Mouse (Mus musculus) lung, adult 10 weeks (tissue): ENCODE results near the gene Pfdn6. TPM values are rescaled to one million over a fixed set of nuclear protein-coding genes. Genes with fewer than 3 reads are reported as not detected.

Experiments used
- polyA plus RNA-seq: library from polyadenylated mRNA; stranded (reverse); fragments of 350-450 nt; fragmentation: Illumina TruSeq; extraction: RNeasy Lipid Tissue Mini Kit (QIAGEN cat#74804); gene quantifications from one replicate; pipeline ENCODE4 v1.2.3, GENCODE M21; 2014; ENCODE audit warnings: low read depth, low replicate concordance; ENCODE audit not compliant: insufficient read depth

Pfdn6 gene
- 90.6 TPM for polyA plus RNA-seq

GRCm38 (mm10) chr17:33940206-33940805 lies at the start of gene Pfdn6, which contains the start of gene Wdr46:
Gene Pfdn6 (minus strand): TSS chr17:33940343.
Gene Wdr46 (plus strand): TSS chr17:33940660.

GRCm38 (mm10) chr17:33955555-33956214 lies 15.5 kb upstream of the Pfdn6 start, which contains the start of the genes Vps52 and Rps18:
Gene Vps52 (plus strand): TSS chr17:33955812.
Gene Rps18 (minus strand): TSS chr17:33956001.

DNA sequence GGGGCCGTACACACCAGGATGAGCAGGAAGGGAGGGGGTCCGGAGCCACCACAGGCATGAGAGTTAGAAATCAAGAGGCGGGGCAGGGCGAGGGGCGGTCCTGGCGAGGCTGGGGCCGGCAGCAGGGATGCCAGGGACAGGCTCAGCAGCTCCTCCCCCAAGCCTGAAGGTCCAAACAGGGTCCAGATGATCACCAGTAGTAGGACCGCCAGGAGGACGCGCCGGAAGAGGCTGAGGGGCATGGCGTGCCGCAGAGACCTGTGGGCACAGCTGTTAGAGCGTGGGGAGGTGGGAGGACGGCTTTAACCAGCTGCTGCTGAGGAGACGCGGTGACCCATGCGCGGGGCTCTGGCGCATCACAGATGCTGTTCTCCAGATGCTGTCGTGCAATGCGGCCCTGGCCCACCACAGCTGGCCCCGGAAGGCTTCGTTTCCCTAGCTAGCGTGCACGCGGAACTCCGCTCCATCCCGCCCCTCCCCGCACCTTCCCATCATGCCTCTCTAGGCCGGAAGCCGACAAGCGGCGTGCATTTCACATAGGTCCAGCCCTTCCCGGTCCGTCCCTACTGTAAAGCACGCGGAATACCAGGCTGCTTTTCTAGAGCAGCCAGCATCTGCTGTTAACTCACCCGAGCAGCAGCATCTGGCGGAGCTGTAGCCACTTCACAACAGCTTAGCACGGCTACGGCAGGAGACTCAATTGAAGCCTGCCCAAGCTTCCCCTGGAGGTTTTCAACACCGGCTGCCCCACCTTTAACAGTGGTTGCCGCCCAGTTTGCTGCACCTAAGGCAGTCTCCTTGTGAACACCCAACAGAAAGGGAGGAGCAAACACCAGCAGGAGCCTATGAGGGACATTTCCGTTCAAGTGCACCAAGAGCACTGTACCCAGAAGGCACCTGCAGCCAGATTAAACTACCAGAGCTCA lies 11.1 kb upstream of the Pfdn6 start, which contains the start of gene B3galt4:
B3galt4 (minus strand) TSS at position 468 of the 926 bp plus-strand sequence.

DNA sequence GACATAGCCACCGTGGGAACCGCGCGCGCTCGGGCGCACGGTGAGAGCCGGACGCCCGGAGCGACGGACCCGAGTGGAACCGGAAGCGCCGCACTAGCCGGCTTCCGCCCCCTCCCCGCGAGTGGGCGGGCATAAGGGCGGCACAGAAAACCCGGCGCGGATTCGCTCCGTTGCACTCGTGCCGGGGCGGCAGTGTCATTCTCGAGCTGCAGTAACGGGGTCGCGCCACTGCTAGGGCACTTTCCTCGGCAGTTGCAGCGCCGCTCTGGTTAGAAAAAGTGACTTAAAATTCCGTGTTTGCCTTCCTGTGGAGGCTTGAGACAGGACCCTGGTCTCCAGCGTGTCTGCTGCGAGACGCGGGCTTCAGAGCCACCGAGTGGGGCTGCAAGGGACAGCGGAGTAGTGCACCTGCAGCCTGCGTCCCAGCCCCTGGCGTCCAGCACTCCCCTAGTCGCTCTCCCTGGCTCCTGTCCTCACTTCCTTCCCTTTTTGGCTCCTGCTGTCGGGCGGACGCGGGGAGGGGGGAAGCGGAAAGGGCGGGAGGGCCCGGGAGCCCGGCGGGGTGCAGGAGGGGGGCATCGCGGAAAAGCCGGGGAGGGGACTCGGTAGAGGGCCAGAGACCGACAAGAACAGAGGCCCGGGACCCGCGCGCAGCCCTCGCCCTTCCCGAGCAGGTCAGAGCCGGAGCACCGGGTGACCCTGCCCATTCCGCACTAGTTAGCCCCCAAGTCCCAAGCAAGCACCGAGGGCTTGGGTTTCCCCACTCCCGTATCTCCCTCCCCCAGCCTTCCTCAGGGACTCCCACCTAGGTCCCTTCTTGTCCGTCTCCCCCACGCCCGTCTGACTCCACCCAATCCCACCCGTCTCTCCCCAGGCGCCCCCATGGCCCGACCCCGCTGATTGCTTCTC lies 10.5 kb downstream of the Pfdn6 start, which contains the start of gene Rgl2:
Rgl2 (plus strand) TSS at position 173 of the 909 bp plus-strand sequence.

DNA sequence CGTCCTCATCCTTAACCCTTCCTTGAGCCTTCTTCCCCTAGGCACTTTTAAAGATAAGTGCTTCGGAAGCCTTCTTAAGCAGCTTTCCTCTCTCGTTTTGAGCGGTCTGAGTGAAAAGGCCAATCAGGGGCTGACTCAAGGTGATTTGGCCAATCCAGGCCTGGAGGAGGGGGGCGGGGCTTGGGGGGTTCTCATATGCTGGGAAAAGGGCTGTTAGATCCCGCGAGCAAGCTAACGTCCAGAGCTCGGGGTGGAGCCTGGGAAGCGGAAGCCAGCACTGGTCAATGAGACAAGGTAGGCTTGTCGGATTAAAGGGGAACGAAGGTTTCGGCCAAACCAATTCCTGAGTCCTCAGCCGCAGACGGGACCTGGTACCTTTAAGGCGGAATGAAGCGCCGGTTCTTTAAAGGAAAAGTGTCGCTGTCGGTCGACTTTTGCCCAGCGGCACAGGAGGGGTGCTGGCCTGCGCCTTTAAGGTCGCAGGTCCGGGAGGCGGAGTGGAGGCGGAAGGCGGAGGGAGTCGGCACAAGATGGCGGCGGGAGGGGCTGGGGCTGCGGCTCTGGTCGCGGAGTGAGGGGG lies 24.4 kb downstream of the Pfdn6 start, which contains the start of the genes Tapbp and Zbtb22:
Tapbp (plus strand) TSS at position 229 of the 580 bp plus-strand sequence.
Zbtb22 (plus strand) TSS at position 234 of the 580 bp plus-strand sequence.

GRCm38 (mm10) chr17:33909077-33909868 lies 30.9 kb downstream of the Pfdn6 start, which contains the start of gene Daxx:
Gene Daxx (plus strand): TSS chr17:33909414.

GRCm38 (mm10) chr17:33904835-33905234 lies 35.3 kb downstream of the Pfdn6 start, which contains the start of gene Platr17:
Gene Platr17 (plus strand): TSS chr17:33905135.

GRCm38 (mm10) chr17:33890533-33891059 lies 49.5 kb downstream of the Pfdn6 start, which contains the start of gene Kifc1:
Gene Kifc1 (minus strand): TSS chr17:33890661.

Other genes starting within 250 kb of the Pfdn6 start
- gene March2, start 221.7 kb downstream of the Pfdn6 start, polyA plus RNA-seq, result 99.6 TPM
- gene Rab11b, start 179.8 kb downstream of the Pfdn6 start, polyA plus RNA-seq, result 122 TPM
- 61.5 TPM for gene Angptl4, start 158.5 kb downstream of the Pfdn6 start, polyA plus RNA-seq
- gene Kank3, start 129.8 kb downstream of the Pfdn6 start, polyA plus RNA-seq, result 178 TPM
- 1,820 TPM for gene Rps28, start 115.8 kb downstream of the Pfdn6 start, polyA plus RNA-seq
- gene Ndufa7, start 115.8 kb downstream of the Pfdn6 start, polyA plus RNA-seq, result 520 TPM
- 20.1 TPM for gene Cd320, start 97.3 kb downstream of the Pfdn6 start, polyA plus RNA-seq
- gene Gm7029, start 66.5 kb downstream of the Pfdn6 start, polyA plus RNA-seq, result not detected
- gene Kifc1, start 49.7 kb downstream of the Pfdn6 start, polyA plus RNA-seq, result 0.86 TPM
- 1.2 TPM for gene Platr17, start 35.2 kb downstream of the Pfdn6 start, polyA plus RNA-seq
- 19.4 TPM for gene Daxx, start 30.9 kb downstream of the Pfdn6 start, polyA plus RNA-seq
- gene Tapbp, start 24.4 kb downstream of the Pfdn6 start, polyA plus RNA-seq, result 126 TPM
- 18.1 TPM for gene Zbtb22, start 24.4 kb downstream of the Pfdn6 start, polyA plus RNA-seq
- gene Rgl2, start 10.8 kb downstream of the Pfdn6 start, polyA plus RNA-seq, result 38.7 TPM
- 8.3 TPM for gene Wdr46, start 317 bp upstream of the Pfdn6 start, polyA plus RNA-seq
- 5.8 TPM for gene B3galt4, start 11.1 kb upstream of the Pfdn6 start, polyA plus RNA-seq
- gene Vps52, start 15.5 kb upstream of the Pfdn6 start, polyA plus RNA-seq, result 16.3 TPM
- gene Rps18, start 15.7 kb upstream of the Pfdn6 start, polyA plus RNA-seq, result 2,519 TPM
- 1,531 TPM for gene H2-K1, start 60.0 kb upstream of the Pfdn6 start, polyA plus RNA-seq
- gene Ring1, start 84.3 kb upstream of the Pfdn6 start, polyA plus RNA-seq, result 21.8 TPM
- 90.2 TPM for gene H2-Ke6, start 87.7 kb upstream of the Pfdn6 start, polyA plus RNA-seq
- gene Slc39a7, start 91.3 kb upstream of the Pfdn6 start, polyA plus RNA-seq, result 95.6 TPM
- 33.6 TPM for gene Rxrb, start 91.5 kb upstream of the Pfdn6 start, polyA plus RNA-seq
- gene Col11a2, start 99.1 kb upstream of the Pfdn6 start, polyA plus RNA-seq, result 1.1 TPM
- gene H2-Oa, start 152.0 kb upstream of the Pfdn6 start, polyA plus RNA-seq, result 12.5 TPM
- gene H2-DMa, start 179.2 kb upstream of the Pfdn6 start, polyA plus RNA-seq, result 75.7 TPM
- gene Brd2, start 182.3 kb upstream of the Pfdn6 start, polyA plus RNA-seq, result 94.4 TPM
- gene H2-DMb2, start 203.0 kb upstream of the Pfdn6 start, polyA plus RNA-seq, result 35.5 TPM
- 64.1 TPM for gene H2-DMb1, start 212.7 kb upstream of the Pfdn6 start, polyA plus RNA-seq
- 21.5 TPM for gene Tap1, start 247.2 kb upstream of the Pfdn6 start, polyA plus RNA-seq
- 59.9 TPM for gene Psmb9, start 247.4 kb upstream of the Pfdn6 start, polyA plus RNA-seq